Mouse (Mus musculus): Measurements from ENCODE around the gene 2310011J03Rik.

2310011J03Rik gene

DNA sequence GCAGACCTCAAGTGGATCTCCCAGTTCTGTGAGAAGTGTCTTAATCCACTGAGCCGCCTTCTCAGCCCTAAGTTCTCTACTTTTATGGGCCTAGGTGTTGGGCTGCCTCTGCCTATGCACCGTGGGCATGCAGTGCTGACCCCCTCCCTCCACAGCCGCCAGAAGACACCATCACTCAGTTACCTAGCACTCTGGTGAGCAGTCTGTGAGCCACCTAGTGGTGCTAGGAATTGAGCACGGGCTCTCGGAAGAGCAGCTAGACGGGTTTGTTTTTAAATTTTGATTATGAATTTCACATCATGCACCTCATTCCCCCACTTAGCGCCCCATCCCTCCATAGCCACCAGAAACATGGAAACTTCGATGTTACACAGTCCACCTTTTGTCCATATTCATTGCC, 31.7 kb downstream of the 2310011J03Rik start:
- DNase-seq = no peak

- DNase-seq = no peak
Observed at GRCm38 (mm10) chr10:80288097-80288496, 32.2 kb downstream of the 2310011J03Rik start.

DNA sequence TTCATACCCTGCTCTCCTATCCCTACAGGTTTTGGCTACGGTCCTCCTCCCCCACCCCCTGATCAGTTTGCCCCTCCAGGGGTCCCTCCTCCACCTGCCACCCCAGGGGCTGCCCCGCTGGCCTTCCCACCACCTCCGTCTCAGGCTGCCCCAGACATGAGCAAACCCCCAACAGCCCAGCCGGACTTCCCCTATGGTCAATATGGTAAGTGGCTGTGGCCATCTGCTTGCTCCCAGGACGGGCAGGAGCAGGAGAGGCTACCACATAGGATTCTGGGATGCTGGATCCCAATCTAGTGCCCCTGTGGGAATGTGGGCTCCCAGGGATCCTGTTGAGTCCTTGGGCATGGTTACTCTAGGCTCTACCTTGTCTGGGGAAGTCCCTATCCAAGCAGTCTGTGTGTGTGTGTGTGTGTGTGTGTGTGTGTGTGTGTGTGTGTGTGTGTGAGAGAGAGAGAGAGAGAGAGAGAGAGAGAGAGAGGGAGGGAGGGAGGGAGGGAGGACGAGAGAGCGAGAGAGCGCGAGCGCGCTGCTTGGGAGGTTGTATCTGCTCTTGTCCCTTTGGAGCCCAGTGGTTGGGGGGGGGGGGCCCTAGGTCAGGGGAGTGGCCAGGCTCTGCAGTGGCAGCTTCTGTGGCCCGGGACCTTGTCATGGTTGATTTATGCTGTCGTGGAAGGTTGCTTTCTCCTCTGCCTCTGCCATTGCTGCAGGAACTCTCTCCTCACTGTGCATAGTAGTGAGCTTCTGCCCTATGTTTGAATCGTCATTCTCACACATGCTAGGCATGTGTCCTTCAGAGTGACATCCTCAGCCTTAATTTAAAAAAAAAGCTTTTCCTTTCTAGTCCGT, 34.9 kb downstream of the 2310011J03Rik start:
- DNase-seq = no peak

DNA sequence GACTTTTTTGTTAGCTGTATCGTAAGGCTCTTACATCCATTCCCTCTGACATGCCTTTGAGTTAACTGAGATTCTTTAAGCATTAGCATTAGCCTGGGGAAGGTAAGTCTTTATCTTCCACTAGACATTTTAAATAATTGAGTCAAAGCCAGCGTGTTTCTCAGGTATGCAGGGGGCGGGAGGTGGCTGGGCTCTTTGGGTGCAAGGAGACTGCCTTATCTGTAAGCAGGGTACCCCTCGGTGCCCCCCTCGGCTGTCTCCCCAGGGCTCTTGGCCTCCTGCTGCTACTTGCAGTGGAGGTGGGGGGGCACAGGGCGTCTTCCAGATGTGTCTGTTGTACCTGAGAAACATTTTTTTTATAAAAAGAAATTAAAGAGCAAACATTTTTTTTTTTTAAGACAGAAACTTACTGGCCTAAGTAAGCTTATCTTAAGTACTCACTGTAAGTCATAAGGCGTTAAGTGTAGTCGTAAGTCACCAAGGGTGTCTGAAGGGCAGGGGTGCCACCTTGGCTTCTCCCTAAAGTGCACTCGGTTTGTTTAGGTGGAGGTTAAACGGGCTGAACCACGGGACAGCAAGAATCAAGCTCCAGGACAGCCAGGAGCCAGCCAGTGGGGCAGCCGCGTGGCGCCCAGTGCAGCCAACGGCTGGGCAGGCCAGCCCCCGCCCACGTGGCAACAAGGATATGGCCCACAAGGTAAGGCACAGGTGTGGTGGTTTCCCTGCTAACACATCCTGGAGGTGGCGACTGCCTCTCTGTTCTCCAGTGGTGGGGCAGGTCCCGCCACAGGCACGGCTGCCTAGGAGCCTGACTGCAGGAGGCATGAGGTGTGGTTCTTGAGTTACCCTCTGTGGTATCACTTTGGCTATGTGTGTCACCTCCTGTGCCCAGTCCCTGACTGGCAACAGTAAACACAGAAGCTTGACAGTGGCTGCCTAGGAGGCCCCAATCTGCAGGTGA, 37.6 kb downstream of the 2310011J03Rik start:
- DNase-seq = no peak

DNA sequence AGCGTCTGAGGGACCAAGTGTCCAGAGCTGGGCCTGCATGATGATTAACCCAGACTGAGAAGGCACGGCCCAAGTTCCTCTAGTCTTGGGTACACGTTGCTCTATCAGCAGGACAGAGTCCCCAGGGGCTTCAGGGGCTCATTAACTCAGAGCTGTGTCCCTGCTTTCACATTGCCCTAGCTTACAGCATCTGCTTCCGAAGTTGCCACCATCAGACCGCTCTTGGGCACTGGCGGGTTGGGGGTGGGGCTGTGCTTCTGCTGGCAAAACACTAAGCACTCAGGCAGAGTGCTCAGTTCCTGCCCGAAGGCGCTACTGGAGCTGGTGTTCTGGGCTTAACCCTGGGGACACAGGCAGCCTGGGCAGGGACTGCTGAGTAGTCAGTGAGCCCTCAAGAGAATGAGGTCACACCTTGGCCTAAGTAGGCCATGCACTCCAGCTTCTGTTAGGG, 38.4 kb downstream of the 2310011J03Rik start:
- DNase-seq = no peak

GRCm38 (mm10) chr10:80281304-80281703, 39.0 kb downstream of the 2310011J03Rik start:
- DNase-seq = no peak

- no peak for DNase-seq
Observed at GRCm38 (mm10) chr10:80279273-80279672, 41.1 kb downstream of the 2310011J03Rik start.

GRCm38 (mm10) chr10:80278390-80278789, 41.9 kb downstream of the 2310011J03Rik start:
- no peak for DNase-seq

DNA sequence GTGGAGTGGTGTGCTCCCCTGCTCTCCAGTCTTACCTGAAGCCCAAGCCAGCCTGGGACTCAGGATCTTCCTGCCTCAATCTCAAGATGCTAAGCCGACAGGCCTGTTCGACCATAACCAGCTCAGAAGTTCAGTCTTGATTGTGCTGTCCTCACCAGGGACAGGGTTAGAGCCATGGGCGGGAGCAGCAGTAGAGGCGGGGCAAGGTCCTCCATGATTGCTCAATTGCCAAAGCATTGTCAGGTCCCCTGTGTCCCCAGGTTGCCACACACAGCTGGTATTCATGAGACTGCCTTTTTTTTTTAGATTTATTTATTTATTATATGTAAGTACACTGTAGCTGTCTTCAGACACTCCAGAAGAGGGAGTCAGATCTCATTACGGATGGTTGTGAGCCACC, 44.1 kb downstream of the 2310011J03Rik start:
- no peak for DNase-seq

GRCm38 (mm10) chr10:80273847-80274246, 46.5 kb downstream of the 2310011J03Rik start:
- no peak for DNase-seq

GRCm38 (mm10) chr10:80271870-80272585, 48.3 kb downstream of the 2310011J03Rik start:
- no peak for DNase-seq

DNA sequence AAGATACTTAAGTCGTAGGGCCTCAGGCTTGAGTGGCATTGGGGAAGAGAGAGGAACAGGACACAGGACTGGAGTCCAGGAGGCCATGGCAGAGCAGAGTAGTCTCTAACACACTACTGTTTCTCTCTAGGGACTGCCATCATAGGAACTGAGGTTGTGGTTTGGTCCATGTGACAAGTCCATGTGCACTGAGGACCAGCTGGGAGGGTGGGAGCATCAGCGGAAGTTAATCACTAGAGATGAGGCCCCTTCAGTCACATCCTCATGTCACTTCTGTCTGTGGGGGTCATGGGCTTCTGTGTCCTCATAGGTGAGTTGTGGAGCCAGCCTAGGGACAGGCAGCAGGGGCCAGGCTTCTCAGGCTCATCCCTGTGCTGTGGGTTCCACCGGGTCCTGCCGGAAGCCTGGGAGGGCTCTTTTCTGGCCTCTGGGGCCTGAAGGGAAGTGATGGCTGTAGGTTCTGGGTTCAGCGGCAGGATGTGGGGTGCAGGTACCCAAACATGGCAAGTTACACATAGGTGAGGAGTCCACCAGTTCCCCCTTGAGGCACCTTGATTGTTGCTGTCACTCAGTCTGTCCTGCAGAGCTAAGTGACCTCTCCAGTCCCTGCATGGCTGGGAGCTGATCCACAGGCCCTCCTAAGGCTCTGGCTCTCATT, 49.0 kb downstream of the 2310011J03Rik start:
- DNase-seq = no peak

DNA sequence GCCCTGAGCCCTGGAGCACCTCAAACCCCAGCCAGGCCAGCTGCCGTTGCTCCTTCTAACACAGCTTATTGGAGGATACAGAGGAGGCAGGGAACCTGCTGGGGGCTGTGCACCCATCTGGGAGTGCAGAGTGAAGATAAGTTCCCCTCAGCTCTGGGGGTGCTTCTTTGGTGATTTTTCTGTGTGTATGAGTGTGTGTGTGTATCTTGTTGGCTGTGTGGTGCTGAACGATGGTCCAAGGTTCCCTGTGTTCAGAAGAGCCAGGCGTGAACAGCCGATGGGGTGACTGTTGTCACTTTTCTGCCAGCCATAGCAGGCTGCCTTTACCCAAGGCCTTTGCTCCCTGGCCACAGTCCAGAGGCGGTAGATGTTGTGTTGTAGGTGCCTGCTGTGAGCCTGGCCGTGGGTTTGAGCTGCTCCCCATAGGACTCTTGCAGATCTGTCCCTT, 49.6 kb downstream of the 2310011J03Rik start:
- DNase-seq = no peak

GRCm38 (mm10) chr10:80270099-80270498, 50.2 kb downstream of the 2310011J03Rik start:
- no peak for DNase-seq

All from cerebellum, adult 9-10 months (tissue).